Mouse (Mus musculus): ENCODE measurements at regions not wholly inside any gene's neighbourhood (a gene's known extent, or its start where the extent isn't known, plus 50 kb on each side); places are given as distances from the start of the nearest gene placed in this dataset.
A peak's percentile ranks its signal among the peaks of the same experiment; 100 is the strongest.

- intact Hi-C loops (cut with DNase I): no loop called here
- no peak overlapping the region for H3K27ac ChIP-seq
- no peak overlapping the region for H3K4me3 ChIP-seq
- DNase-seq: no peak
- no peak for TF ChIP-seq CTCF (IDR thresholded peaks at IDR 0.05)
These were observed 55.0 kb upstream of the Uqcrfs1 start for GRCm38 (mm10) chr13:30600194-30600593.

- no peak for TF ChIP-seq CTCF (IDR thresholded peaks at IDR 0.05)
- intact Hi-C loops (cut with DNase I): loop anchor here (1.0 kb wide), 1 partner anchor 129 kb away; no protein-coding TSS in a partner anchor
- Histone ChIP-seq H3K27ac (no peak overlapping the region), H3K4me3 (no peak overlapping the region)
- DNase-seq: no peak
These were observed 55.7 kb upstream of the Uqcrfs1 start for GRCm38 (mm10) chr13:30600625-30601407.

- DNase-seq: peak; percentile 49
- intact Hi-C loops (cut with DNase I): no loop called here
- H3K27ac ChIP-seq: no peak overlapping the region
- TF ChIP-seq CTCF (IDR thresholded peaks at IDR 0.05): peak; percentile 62
- no peak overlapping the region for H3K4me3 ChIP-seq
These were observed 55.9 kb upstream of the Dusp22 start for GRCm38 (mm10) chr13:30603936-30604335.

- intact Hi-C loops (cut with DNase I): no loop called here
These were observed 52.5 kb upstream of the Dusp22 start for GRCm38 (mm10) chr13:30607343-30607742.

GRCm38 (mm10) chr13:30607881-30608280 lies 51.9 kb upstream of the Dusp22 start:
- H3K27ac ChIP-seq: no peak overlapping the region
- DNase-seq: no peak
- no peak for TF ChIP-seq CTCF (IDR thresholded peaks at IDR 0.05)
- H3K4me3 ChIP-seq: no peak overlapping the region
- intact Hi-C loops (cut with DNase I): no loop called here

More at GRCm38 (mm10) chr13:30607343-30607742, 52.5 kb upstream of the Dusp22 start:
- DNase-seq: no peak
- TF ChIP-seq CTCF (IDR thresholded peaks at IDR 0.05): no peak
- no peak overlapping the region for H3K4me3 ChIP-seq
- H3K27ac ChIP-seq: no peak overlapping the region

- TF ChIP-seq CTCF (IDR thresholded peaks at IDR 0.05): no peak
- Histone ChIP-seq H3K27ac (no peak overlapping the region), H3K4me3 (no peak overlapping the region)
- no peak for DNase-seq
- intact Hi-C loops (cut with DNase I): no loop called here
These were observed 50.0 kb upstream of the Dusp22 start for GRCm38 (mm10) chr13:30609784-30610183.

Data from gastrocnemius, adult 2 months (tissue).